Mouse (Mus musculus) thymus, adult 2 months (tissue): ENCODE results near the gene Gcgr. TPM values are rescaled to one million over a fixed set of nuclear protein-coding genes. Genes with fewer than 3 reads are reported as not detected.

Source experiments
- DNase-seq: peaks from one replicate; pipeline ENCODE4 v3.0.0; 2021
- H3K27ac ChIP-seq: fragments of 200-500 bp; 2 replicates; pipeline ENCODE4 v1.5.1; 2012; ENCODE audit warnings: low read length, control low read depth; ENCODE audit not compliant: control insufficient read depth, insufficient read depth
- H3K27me3 ChIP-seq: fragments of 200-500 bp; 2 replicates; pipeline ENCODE4 v1.6.1; 2012; ENCODE audit warnings: mild to moderate bottlenecking, low read length, moderate library complexity, mixed read lengths; ENCODE audit not compliant: control insufficient read depth, insufficient read depth
- H3K36me3 ChIP-seq: fragments of 200-500 bp; 2 replicates; pipeline ENCODE4 v1.6.1; 2012; ENCODE audit warnings: mild to moderate bottlenecking, low read length, moderate library complexity; ENCODE audit not compliant: control insufficient read depth, insufficient read depth
- H3K4me1 ChIP-seq: fragments of 200-500 bp; replicated peaks from 2 replicates; pipeline ENCODE4 v1.6.1; 2012; ENCODE audit warnings: low read length; ENCODE audit not compliant: control insufficient read depth, insufficient read depth
- H3K4me3 ChIP-seq: fragments of 200-500 bp; 2 replicates; pipeline ENCODE4 v1.5.1; 2012; ENCODE audit warnings: mild to moderate bottlenecking, low read length, control low read depth, moderate library complexity; ENCODE audit not compliant: control insufficient read depth, insufficient read depth
- CTCF ChIP-seq: fragments of 200-500 bp; IDR thresholded peaks from 2 replicates; pipeline ENCODE4 v1.5.1; 2012; ENCODE audit warnings: mild to moderate bottlenecking, control low read depth, low read length, moderate library complexity, borderline replicate concordance; ENCODE audit not compliant: control insufficient read depth, poor library complexity, insufficient read depth; ENCODE audit errors: extremely low read depth
- POLR2A ChIP-seq: fragments of 200-500 bp; IDR thresholded peaks from 2 replicates; pipeline ENCODE4 v1.6.1; 2012; ENCODE audit warnings: mild to moderate bottlenecking, low read length, control low read depth, moderate library complexity; ENCODE audit not compliant: control insufficient read depth, poor library complexity, insufficient read depth; ENCODE audit errors: extremely low read depth
- WGBS: fragments of 180-500 bp; shearing (Covaris S2); methylation state at CpG from one replicate; pipeline ENCODE4 v1.1.7; 2018; 5-methylcytosine and 5-hydroxymethylcytosine counted together
- polyA plus RNA-seq: library from polyadenylated mRNA; depleted of rRNA; stranded (reverse); fragments of >200 nt; gene quantifications from 2 replicates; pipeline ENCODE4 v1.2.3, GENCODE M21; 2012

Gene Gcgr
- polyA plus RNA-seq, 1 experiment, result 1.0 TPM

DNA sequence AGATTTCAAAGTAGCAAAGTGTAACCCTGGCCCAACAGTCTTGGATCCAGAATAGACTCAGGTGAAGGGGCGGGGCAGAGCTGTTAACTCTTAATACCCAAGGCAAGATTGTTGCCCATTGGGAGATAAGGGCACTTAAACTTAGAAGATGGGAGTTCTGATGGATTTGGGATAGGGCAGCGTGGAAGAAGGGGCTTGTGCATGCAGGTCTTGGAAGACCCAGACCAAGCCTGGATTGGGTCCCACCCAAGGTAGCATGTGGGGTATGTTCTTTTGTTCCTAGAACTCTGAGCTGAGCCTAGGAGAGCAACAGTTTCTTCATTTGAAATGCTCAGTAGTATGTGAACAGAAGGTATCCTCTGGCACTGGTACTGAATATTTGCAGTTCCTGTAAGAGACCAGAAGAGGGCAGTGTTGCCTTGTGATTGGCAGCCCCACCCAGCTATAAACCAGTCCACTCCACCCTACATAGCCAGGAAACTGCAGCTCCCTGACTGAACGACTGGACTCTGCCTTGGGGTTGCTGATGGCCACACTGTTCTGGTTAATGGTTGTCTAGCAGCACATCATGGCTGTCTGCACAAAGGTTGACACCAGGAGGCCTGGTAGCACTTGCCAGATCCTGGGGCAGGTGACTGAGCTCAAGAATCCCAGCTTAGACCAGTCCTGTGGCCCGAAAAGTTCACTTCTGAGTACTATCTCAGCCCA is 41.3 kb upstream of the Gcgr start:
- Histone ChIP-seq H3K27ac (no peak overlapping the region), H3K4me1 (peaks cover 26% of the 10 kb centered on the region), H3K27me3 (no peaks in the 10 kb centered on the region), H3K36me3 (peaks cover 6% of the 10 kb centered on the region; the same call in 1 of the 2 replicates), H3K4me3 (no peak overlapping the region)
- DNase-seq, result peak; percentile 68
- WGBS, result 69% methylated on average over 4 of the region's 4 CpGs
- peak; percentile 21; the same call in 1 of the 2 replicates for TF ChIP-seq CTCF
- TF ChIP-seq POLR2A, result no peak

DNA sequence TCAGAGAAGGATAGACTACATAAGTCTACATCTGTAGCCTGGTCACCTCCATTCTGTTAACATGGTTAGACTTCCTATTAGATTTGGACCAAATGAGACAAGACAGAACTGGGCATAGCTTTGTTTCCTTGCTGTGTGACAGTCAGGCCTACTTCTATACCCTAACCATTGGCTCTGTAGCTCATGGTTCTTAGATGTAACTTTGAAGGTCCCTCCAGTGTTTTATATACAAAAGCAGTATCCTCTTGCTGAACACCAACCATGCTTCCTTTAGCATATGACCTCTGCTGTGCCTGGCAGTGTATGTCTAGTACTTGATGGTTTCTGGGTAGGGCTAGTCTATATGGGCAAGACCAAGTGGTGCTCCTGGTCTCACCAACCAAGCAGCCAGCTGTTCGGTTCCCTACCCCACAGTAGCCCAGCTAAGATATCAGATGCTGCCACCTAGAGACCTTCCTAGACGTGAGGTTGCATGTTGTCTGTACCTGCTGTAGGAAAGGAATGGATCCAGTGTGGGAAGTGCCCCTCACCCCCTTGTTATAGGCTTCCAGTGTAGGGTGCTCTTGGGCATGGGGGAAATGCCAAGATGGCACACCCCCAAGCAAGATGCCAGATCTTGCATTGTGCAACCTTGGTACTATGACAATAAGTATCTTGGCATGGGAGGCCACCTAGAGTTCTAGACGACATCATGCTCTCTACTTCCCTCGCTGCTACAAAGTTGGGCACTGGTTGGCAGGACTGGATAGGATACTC is 40.0 kb upstream of the Gcgr start:
- H3K27ac ChIP-seq, result no peak overlapping the region
- TF ChIP-seq CTCF (no peak), POLR2A (no peak)
- peaks cover 6% of the 10 kb centered on the region; the same call in 1 of the 2 replicates for H3K36me3 ChIP-seq
- no peak for DNase-seq
- no peak overlapping the region for H3K4me3 ChIP-seq
- peaks cover 20% of the 10 kb centered on the region for H3K4me1 ChIP-seq
- no peaks in the 10 kb centered on the region for H3K27me3 ChIP-seq
- WGBS, result 63% methylated on average over 4 of the region's 4 CpGs

DNA sequence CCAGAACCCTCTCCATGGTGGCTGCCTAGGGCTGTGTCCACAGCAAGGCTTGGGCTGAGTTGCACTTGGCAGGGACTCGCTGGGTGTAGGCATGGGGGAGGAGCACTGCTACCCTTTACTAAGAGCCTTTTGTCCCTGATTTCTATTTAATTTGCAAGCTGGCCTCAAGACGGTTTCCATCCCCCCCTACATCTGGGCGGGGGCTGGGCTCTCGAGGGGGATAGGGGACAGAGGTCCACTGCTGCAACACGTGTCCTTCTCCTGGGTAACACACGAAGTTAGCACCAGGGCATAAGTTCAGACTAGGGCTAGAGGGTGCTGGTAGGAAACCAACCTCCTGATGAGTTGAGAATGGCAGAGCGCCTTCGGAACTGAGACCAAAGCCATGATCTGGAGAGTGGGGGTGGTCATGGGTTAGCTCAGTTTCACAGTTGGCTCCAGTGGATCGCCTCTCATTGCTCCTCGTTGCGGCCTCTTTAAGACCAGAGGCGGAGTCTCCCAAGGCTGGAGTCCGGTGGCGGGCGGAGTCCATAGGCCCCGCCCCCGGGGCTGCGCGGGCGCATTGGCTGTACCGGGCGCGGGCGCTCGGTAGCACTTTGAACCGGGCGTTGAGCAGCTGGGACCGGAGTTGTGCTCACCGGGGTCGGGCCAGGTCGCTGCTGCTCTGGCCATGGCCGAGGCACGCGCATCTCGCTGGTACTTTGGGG is 39.0 kb upstream of the Gcgr start, which contains the start of gene Slc25a10:
Gene Slc25a10 (plus strand): TSS at position 524 of the 707 bp plus-strand sequence.
- TF ChIP-seq CTCF, result no peak
- TF ChIP-seq POLR2A, result 0 out of 2 replicates have a peak, but pooled peaks have one; percentile 32
- Histone ChIP-seq H3K27ac (no peak within 1 kb of the TSS), H3K27me3 (no peaks in the 10 kb centered on the region), H3K36me3 (peaks cover 6% of the 10 kb centered on the region; the same call in 1 of the 2 replicates), H3K4me3 (peak within 1 kb of the TSS; percentile 86), H3K4me1 (peaks cover 19% of the 10 kb centered on the region)
- DNase-seq, result peak; percentile 79
- WGBS, result 1% methylated on average over 35 of the region's 35 CpGs

DNA sequence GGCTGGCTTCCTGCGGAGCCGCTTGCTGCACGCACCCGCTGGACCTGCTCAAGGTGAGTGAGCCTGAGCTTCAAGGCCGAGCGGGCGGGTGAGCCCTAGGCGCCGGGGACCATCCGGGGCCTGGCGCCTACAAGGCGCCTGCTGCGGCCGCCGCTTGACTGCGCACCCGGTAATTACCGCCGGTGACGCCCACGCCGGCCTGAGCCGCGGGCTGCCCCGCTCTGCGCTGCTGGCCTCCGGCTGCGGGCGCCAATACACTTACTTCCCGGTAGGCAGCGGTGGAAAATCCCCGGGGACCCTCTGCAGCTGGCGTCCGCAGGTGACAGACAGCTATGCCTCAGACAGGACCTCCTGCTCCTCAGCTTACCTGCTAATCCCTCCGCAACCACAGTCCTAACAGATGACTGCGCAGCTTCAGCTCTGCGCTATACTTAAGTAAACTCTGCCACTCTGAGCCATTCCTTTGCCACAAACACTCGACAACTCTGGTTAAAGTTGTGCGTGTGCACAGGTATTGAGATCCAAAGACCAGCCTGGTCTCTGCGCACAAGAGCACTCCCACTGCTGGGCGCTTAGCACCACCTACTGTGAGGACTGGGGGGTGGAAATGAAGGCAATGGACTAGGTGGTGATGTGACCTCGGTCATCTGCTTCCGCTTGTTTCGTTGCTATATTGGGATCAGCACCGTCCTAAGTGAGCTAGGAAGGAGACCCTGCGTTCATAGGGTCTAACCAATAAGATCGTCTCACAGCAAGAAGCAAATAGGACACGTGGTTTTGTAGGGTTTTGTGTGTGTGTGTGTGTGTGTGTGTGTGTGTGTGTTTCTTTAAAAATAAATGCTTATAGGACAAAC is 38.2 kb upstream of the Gcgr start:
- Histone ChIP-seq H3K27me3 (no peaks in the 10 kb centered on the region), H3K27ac (no peak overlapping the region), H3K4me1 (peaks cover 19% of the 10 kb centered on the region), H3K36me3 (peaks cover 4% of the 10 kb centered on the region; the same call in 1 of the 2 replicates), H3K4me3 (peak overlapping the region; percentile 86)
- no peak for TF ChIP-seq POLR2A
- TF ChIP-seq CTCF, result no peak
- WGBS, result under 1% methylated on average over 48 of the region's 48 CpGs
- DNase-seq, result peak; percentile 43

DNA sequence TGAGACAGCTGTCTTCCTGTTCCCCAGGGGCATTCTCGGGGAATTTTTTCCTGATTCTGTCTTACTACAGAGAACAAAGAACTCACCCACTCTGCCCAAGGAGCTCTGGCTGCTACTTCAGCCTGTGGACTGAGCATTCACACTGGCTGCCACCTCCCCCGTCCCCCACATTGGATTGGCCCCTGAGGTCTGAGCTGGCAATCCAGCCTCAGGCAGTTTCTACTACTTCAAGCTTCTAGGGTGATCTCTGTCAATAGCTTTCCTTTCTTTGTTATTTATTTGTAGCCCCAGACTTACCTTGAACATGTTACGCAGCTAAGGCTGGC is 37.7 kb upstream of the Gcgr start:
- H3K27me3 ChIP-seq, result no peaks in the 10 kb centered on the region
- no peak overlapping the region for H3K4me3 ChIP-seq
- H3K27ac ChIP-seq, result no peak overlapping the region
- H3K4me1 ChIP-seq, result peaks cover 19% of the 10 kb centered on the region
- no peak for DNase-seq
- no peaks in the 10 kb centered on the region; the same call in 1 of the 2 replicates for H3K36me3 ChIP-seq
- 40% methylated on average over 3 of the region's 3 CpGs for WGBS
- TF ChIP-seq POLR2A (no peak), CTCF (no peak)
